Mouse (Mus musculus): ENCODE measurements around the gene Vdac2.

Vdac2 gene

DNA sequence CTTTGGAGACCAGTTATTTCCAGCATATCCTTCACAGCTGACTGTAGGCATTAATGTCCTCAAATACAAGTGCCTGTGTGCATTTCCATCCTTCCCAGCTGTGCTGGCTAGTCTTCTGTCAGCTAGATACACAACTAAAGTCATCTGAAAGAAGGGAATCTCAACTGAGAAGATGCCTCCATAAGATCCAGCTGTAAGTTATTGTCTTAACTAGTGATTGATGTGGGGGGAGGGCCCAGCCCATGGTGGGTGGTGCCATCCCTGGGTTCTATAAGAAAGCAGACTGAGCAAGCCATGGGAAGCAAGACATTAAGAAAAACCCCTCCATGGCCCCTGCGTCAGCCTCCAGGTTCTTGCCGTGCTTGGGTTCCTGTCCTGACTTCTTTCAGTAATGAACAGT lies at the start of gene Vdac2:
Gene Vdac2, plus strand, starts transcription at position 301 of the 400 bp plus-strand sequence.
- no peak for DNase-seq (ENCODE audit: low read depth)

DNA sequence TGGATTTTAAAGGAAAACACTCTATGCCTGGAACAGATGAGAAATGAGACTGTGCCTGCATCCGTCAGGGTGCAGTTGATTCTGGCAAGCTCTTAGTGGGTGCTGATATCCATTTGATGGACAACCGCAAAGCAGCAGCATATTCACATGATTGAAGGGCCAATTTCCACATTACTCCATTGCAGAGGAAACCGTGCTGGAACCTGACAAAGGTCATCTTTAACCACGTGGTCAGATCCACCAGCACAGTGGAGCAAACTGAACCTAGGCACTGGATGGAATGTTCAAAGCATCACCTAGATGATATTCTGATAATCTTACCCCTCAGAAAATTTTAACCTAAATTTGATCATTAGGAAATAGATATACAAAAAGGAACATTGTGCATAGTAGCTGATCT lies 48.8 kb upstream of the Vdac2 start:
- DNase-seq (ENCODE audit: low read depth) = no peak

DNA sequence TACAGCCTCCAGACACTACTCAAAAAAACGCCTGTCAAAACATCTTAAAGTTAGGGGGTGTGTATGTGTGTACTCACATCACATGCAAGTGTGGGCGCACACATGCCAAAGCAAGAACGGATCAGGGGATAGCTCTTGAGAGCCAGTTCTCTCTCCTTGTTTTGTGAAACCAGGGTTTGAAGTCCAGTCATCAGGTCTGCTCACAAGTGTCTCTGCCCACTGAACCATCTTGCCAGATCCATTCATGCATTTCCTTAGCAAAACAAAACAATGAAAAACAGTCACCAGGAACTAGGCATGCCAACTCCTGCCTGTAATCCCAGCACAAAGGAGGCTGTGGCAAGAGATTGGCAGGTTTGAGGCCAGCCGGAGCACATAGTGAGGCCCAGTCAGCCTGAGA lies 38.5 kb upstream of the Vdac2 start:
- DNase-seq (ENCODE audit: low read depth) = no peak

DNA sequence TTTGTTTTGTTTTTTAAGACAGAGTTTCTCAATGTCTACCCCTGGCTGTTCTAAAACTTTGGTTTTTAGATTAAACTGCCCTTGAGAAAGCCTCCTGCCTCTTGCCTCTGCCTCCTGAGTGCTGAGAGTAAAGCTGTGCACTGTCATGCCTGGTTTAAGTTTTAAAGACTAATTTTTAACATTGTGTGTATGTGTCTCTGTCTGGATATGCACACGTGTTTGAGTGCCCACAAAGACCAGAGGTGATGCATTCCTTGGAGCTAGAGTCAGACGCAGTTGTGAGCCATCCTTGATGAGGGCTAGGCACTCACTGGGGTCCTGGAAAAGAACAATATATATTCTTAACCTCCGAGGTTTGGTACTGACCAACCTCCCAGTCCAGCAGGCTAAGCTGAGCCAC lies 37.7 kb upstream of the Vdac2 start:
- no peak for DNase-seq (ENCODE audit: low read depth)

DNA sequence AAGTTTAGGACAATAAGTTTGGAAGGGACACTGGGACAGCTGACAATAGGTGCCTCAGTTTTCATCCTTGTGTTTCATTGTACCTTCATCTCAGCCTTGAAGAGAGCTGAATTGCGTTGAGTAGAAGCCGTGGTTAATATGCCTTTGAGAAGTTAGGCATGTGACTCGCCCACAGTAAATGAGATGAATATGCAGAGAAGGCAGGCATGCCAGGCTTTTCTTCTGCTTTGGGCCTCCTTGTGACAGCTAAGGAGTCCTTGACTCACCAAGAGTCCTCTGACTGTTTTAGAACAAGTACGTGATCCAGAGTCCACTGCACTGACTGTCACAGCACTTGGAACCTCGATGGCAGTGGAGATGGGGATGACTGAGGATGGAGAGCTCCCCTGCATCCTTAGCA lies 36.9 kb upstream of the Vdac2 start:
- no peak for DNase-seq (ENCODE audit: low read depth)

DNA sequence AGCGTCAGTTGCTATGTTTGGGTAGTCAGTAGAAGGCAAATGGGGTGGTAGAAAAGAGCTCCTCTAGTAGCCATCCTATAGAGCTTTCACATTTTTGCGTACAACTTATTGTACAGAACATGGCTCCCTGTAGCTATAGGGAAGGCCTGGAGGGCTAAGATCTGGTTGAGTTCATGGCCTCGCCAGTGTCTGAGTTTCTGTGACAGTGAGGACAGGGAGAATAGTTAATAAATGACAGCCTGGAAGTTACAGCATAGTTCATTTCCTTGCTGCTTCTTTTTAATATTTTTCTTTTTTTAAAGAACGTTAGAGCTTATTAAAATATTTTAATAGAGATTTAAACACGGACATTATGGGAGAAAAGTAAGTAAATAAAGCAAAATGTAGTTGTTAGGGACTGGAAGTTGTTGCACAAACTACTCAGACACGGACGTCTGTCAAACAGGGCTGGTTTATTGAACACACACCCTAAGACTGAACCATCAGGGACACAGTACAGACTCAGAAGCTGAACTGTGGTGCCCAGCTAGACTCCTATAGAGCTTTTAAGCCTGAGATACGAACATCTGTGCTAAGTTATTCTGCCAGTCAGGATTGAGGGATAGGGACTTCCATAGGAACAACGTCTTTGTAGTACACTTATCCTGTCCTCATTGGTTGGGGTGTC lies 34.3 kb upstream of the Vdac2 start:
- no peak for DNase-seq (ENCODE audit: low read depth)

DNA sequence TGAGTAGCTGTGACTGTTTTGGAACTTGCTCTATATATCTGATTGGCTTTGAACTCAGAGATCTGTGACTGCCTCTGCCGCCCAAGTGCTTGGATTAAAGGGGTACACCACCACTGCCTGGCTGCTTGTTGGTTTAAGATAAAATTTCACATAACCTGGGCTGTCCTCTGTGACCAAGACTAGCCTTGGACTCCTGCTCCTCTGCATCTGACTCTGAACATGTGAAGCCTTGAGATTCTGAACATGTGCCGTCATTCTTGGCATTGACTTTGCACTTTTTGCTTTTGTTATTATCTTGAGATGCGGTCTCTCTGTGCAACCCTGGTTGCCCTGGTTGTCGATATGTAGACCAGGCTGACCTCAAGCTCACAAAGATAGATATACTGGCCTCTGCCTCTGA lies 33.3 kb upstream of the Vdac2 start:
- no peak for DNase-seq (ENCODE audit: low read depth)

DNA sequence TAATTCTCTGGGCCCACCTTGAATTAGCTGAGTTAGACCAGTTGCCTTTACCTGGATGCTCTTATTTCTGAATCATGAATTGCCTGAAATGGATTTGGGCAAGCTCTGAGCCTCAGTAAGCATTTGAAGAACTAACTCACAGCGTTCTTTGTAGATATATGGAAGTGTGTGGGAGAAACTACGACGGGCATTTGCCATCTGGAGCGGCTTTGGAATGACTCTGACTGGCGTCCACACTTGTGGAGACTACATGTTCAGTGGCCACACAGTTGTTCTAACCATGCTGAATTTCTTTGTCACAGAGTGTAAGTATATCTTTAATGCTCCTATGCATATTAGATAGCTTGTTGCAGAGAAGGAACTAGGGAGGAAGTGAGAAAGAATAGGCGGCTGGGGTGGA lies 32.8 kb upstream of the Vdac2 start:
- no peak for DNase-seq (ENCODE audit: low read depth)

DNA sequence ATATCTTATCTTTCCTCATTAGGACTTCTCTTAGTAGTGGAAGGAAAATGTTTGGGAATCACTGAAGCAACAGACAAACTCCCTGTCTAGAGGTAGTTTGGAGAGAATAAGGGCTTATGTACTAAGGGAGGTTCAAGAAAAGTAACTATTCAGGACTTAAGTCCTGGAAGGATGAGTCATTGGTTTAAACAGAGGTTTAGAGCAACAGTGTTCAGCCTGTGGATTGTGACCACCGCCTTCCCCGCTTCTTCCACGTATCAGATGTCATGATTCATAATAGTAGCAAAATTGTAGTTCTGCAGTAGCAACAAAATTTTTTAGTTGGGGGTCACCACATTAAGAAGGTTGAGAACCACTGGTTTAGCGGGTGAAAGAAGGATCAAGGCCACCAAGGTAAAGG lies 24.4 kb upstream of the Vdac2 start:
- DNase-seq (ENCODE audit: low read depth) = no peak

DNA sequence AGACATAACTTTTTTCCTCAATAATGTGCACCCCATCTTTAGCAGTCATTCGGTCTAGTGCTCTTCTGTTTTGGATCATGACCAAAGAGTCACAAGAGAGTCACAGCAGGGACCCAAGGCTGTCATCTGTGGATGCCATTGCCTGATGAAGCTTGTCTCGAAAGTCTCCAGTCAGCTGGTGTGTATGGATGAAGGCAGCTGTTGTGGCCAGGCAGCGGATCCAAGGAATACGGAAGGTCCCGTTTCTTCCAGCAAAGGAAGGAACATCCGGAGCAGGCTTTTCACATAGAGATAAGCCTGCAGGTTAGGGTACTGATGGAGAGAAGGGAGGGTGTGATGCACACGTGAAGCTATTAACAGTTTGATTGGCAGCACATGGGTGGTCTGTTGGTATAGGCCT lies 23.4 kb upstream of the Vdac2 start:
- DNase-seq (ENCODE audit: low read depth) = no peak

DNA sequence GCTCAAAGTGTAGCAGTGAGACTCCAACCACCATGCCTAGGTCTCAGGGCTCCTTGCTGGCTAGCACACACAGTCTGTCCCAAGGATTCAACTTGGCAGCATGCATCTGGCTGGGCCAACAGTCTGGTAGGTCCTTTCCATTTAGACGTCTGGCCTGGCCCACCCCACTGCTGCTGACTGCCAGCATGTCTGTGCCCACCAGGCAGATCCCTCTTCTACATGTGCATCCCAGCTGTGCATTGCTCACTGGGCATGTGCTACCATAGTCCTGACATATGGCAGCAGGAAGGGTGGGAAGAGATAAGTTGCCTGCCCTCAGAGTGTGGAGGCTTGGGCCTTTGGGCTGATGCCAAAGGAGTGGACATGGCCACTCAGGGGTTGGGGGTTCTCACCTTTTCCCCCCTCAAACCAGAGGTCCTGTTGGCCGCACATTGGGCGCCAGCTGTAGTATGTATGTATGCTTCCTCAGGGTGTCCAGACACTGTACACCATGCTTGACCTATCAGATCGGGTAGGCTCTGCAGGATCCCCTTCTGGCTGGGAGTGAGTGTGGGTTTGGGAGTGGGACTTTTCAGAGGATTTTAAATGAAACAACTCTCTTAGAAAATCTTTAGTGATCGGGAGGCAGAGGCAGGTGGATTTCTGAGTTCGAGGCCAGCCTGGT lies 22.4 kb upstream of the Vdac2 start:
- DNase-seq (ENCODE audit: low read depth) = no peak

DNA sequence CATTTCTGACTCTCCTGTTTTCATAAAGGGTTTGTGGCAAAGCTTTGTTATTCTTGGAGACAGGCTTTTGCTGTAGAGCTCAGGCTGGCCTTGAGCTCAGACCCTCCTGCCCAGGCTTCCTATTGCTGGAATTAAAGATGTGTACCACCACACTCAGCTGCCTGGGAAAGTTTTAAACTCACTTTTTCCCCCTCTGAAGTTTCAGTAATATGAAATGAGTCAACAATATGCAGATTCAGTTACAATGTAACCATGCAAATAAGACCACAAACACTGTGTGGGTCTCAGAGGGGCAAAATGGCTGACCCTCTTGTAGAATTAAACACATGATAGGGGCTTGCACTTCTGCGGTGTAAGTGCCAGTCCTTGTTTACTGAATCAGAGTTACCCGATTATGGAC lies 18.8 kb upstream of the Vdac2 start:
- no peak for DNase-seq (ENCODE audit: low read depth)

DNA sequence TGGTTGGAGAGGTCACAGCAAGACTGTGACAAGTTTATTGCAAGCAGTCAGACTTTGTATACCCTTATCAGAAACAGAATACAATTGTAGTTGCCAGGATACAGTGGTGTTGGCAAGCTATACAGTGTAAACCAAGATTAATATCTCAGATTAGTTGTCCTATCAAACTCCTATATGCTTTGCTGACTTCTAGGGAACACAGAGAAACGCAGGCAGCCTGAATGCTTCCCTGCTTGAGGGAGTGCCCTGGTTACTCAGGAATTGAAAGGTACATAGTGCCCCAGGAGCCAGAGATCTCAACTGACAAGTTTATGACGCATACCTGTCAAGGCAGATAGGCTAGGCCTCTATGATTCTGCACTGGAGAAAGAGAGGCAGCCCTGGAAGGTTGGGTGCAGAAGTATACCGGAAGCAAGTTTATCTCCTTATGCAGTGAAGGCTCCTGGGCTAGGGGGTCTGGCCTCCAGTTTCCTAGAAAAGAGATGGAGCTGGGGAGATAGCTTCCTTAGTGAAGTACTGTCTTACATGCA lies 18.3 kb upstream of the Vdac2 start:
- peak; percentile 82 for DNase-seq (ENCODE audit: low read depth)

DNA sequence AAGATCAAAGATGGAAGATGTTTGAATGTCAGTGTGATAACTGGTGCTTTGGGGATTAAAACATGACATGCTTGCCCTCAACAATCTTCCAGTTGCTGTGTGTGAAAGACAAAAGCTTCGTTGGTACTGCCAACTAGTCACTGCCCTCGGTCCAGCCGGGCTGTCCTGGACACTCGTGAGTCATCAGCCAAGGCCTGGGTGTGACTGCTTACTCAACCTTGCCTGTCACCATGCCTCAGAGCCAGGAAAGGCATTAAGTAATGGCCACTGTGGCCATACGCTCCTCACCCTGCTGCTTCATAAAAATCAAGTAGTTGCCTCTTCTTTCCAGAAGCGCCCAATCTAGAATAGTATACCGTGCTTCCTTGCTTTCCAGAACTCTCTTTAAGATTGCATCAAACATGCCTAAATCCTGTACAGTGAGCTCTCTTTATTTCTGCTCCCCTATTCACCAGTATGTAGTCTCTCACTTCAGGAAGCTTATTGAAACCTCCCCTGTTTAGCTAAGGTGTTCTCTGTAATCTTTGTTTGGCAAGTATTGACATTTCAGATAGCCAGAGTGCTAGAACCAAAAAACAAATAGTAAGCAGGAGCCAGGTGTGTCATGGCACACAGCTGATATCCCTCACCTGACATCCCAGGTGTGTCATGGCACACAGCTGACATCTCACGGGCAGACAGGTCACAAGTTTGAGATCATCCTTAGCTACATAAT lies 16.7 kb upstream of the Vdac2 start:
- DNase-seq (ENCODE audit: low read depth) = no peak

DNA sequence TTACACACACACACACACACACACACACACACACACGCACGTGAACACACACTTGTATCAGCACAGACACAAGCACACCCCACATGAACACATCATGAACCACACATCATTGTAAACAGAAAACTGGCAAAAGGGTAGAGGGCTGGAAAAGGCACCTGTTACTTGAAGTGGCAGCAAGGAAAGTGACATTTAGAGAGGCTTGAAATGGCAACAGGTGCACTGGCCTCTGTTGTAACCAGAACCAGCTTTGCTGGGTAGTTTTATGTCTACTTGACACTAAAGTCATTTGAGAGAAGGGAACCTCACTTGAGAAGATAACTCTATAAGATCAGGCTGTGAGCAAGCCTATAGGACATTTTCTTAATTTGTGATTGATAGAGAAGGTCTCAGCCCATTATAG lies 15.6 kb upstream of the Vdac2 start:
- no peak for DNase-seq (ENCODE audit: low read depth)

DNA sequence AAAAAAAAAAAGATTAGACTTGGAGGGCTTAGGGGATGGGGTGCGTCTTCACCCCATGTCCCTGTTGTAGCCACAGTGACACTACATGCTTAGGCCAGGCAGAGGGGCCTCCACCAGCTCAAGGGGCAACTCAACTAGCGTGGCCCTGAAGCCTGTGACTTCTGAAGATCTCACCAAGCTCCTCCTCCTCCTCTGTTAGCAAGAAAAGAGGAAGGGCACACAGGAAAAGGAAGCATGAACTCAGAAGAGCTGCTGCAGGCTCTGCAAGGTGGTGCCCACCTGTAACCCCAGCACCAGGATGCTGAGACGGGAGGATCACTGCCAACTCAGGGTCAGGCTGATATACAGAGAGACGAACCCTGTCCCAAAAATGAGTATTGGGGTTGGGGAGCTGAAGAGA lies 13.7 kb upstream of the Vdac2 start:
- DNase-seq (ENCODE audit: low read depth) = no peak

DNA sequence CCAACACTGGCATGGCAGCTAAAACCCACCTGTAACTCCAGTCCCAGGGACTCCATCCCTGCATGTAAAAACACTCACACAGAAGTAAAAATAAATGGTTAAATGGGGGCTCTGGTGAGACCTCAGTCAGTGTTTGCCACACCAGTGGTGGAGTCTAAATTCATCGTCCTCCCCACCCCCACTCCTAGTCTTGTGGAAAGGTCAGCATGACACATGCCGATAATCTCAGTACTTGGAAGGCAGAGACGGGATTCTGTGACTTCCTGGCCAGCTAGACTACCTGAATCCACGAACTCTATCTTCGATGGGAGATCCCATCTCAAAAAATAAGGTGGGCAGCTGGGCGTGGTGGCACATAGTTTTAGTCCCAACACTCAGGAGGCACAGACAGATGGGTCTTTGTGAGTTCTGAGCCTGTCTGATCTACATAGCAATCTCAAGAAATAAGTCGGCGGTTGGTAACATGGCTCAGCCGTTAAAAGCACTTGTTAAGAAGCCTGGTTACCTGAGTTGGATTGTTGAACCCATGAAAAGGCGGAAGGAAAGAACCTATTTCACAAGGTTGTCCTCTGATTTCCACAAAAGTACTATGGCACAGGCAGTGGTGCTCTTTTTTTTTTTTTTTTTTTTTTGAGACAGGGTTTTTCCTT lies 13.2 kb upstream of the Vdac2 start:
- DNase-seq (ENCODE audit: low read depth) = no peak

DNA sequence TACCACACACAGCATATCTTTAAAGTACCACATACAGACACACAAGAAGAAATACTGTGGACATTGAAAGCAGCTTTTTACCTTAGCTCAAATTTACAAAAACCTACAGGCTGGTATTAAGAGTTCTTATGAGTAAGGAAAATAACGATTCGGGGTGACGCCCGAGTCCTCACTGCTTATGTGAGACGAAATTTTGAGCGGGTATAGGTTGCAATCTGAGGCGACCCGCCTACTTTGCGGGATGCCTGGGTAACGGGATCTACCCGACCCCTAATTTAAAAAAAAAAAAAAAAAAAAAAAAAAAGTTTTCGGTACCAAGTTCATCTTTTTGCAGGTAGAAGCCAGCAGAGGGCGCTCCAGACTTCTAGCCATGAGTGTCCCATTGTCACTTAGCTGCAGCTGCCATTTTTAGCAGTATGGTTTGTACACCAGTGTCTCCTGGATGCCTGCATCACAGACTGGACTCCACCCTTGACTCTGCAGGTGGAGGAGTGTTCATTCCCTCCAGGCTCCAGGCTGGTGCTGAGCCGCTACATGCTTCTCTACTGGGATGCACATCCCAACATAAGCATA lies 12.4 kb upstream of the Vdac2 start:
- peak; percentile 84 for DNase-seq (ENCODE audit: low read depth)

DNA sequence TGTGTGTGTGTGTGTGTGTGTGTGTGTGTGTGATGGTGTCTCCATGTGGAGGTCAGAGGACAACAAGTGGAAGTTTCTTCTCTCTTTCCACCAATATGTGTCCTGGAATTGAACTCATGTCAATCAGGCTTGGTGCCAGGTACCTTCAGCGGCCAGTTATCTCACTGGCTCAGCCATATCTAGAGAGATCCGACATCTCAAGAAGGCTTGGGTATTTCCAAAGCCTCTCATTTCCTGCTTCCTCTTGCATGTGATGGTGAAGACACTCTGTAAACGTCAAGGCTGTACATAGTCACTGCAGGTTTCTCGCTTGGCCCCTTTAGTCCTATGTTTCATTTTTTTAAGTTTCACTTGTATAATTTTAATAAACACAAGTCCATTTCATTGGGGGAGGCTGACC lies 11.8 kb upstream of the Vdac2 start:
- DNase-seq (ENCODE audit: low read depth) = no peak

DNA sequence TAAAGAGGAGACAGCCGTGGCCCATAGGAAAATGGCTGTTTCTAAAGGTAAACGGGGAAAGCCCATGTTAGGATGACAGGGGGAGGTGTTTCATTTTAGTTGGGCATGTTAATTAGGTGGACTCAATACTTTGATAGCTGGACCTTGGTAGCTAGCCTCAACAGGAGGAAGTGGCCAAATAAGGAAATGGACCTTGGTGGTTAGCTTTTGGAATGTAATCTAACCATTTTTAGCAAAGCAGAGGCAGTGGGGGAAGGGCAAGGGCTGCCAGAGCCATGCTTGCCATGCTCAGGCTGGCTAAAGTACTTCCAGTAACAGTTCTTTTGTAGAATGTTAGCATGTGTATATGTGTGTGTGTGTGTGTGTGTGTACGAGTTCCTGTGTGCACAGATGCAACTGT lies 11.2 kb upstream of the Vdac2 start:
- DNase-seq (ENCODE audit: low read depth) = no peak

DNA sequence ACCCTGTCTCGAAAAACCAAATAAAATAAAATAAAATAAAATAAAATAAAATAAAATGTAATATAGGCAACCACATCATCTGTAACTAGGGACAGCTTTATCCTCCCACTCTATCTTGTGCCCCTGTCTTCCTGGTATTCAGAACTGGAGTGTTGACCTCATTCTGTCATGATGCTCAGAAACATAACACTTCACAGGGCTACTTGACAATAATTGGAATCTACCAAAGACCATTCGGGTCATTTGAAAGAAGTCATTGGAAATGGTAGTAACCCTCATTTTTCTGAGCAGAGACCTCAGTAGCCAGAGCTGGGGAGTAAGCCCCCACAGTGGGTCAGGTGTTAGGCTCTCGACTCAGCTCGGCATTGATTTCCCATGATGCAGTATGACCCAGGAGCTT lies 10.4 kb upstream of the Vdac2 start:
- no peak for DNase-seq (ENCODE audit: low read depth)

DNA sequence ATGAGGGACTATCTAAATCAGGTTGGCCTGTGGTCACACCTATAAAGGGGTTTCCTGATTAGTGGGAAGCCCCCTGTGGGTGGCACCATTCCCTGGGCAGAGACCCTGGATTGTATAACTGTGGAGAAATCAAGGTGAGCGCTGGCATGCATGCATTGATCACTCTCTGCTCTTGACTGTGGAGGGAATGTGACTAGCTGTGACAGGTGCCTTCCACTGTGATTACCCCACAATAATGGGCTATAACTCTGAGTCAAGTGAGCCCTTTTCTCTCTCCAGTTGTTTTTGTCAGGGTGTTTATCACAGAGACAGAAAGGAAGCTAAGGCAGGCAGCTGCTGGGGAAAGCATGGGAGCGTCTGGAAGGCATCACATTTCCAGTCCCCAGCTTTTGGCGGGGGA lies 8.8 kb upstream of the Vdac2 start:
- DNase-seq (ENCODE audit: low read depth) = no peak
